Mouse (Mus musculus) forebrain, embryonic 10.5 days (tissue): ENCODE measurements at regions not wholly inside any gene's neighbourhood (a gene's known extent, or its start where the extent isn't known, plus 50 kb on each side); places are given as distances from the start of the nearest gene placed in this dataset.
"Not testable (repeated sequence)": the region's sequence is repeated elsewhere in the genome, so short reads cannot be mapped to it uniquely, and the experiment has no call there.

ENCODE experiments used
- DNase-seq: peaks from one replicate; pipeline ENCODE4 v3.0.0-alpha.2; 2017; ENCODE audit warnings: low spot score; ENCODE audit errors: extremely low spot score
- H3K27ac ChIP-seq: fragments of 300-500 bp; sonication (generic); 2 replicates; pipeline ENCODE4 v1.5.1; 2016; ENCODE audit warnings: mild to moderate bottlenecking
- H3K27me3 ChIP-seq: fragments of 300-500 bp; sonication (generic); 2 replicates; pipeline ENCODE4 v1.6.1; 2016; ENCODE audit warnings: mild to moderate bottlenecking; ENCODE audit not compliant: poor library complexity, severe bottlenecking
- H3K36me3 ChIP-seq: fragments of 300-500 bp; sonication (generic); replicated peaks from 2 replicates; pipeline ENCODE4 v1.6.1; 2016; ENCODE audit warnings: mild to moderate bottlenecking, moderate library complexity
- H3K4me1 ChIP-seq: fragments of 300-500 bp; sonication (generic); 2 replicates; pipeline ENCODE4 v1.6.1; 2016
- H3K4me3 ChIP-seq: fragments of 300-500 bp; sonication (generic); 2 replicates; pipeline ENCODE4 v1.5.1; 2016; ENCODE audit warnings: mild to moderate bottlenecking, moderate library complexity
- H3K9me3 ChIP-seq: fragments of 300-500 bp; sonication (generic); 2 replicates; pipeline ENCODE4 v1.6.1; 2016; ENCODE audit warnings: mild to moderate bottlenecking, moderate library complexity
- WGBS: fragments of 180-500 bp; shearing (Covaris S2); methylation state at CpG from one replicate; pipeline ENCODE4 v1.1.7; 2016; 5-methylcytosine and 5-hydroxymethylcytosine counted together

DNA sequence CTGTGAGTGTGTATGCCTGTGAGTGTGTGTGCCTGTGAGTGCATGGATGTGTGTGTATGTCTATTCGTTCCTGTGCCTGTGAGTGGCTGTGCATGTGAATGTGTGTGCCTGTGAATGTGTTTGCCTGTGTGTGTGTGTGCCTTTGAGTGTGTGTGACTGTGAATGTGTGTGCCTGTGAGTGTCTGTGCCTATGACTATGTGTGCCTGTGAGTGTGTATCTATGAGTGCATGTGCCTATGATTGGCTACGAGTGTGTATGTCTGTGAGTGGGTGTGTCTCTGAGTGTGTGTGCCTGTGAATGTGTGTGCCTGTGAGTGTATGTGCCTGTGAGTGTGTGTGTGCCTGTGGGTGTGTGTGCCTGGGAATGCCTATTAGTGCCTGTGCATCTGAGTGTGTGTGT lies 731.6 kb downstream of the Lrriq3 start:
- DNase-seq = no peak
- Histone ChIP-seq H3K4me3 (no peak overlapping the region), H3K36me3 (no peaks in the 10 kb centered on the region), H3K27ac (no peak overlapping the region), H3K27me3 (no peaks in the 10 kb centered on the region), H3K9me3 (no peaks in the 10 kb centered on the region), H3K4me1 (0 out of 2 replicates have a peak, but pooled peaks cover 3% of the 10 kb centered on the region)
- WGBS = 92% methylated on average over 2 of the region's 2 CpGs

DNA sequence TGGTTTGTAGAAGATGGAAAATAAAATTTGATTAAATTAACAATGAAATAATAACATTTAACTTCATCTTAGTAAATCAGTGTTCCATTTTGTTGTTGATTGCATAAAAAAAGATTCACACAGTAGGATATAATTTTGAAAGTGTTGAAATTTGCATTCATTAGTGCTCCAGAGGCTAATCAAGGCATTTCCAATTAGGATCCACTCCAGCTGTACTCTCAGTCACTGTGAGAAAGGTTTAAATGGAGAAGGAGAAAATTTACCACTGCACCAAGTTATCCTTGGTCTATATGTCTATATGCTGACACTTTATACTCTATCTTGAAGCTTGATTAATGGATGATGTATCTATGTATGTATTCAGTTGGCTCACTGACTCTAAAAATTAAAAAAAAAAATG lies 695.3 kb upstream of the Negr1 start:
- no peak for DNase-seq
- no peaks in the 10 kb centered on the region for H3K9me3 ChIP-seq
- H3K36me3 ChIP-seq = no peaks in the 10 kb centered on the region
- H3K4me1 ChIP-seq = no peaks in the 10 kb centered on the region
- no peak overlapping the region for H3K4me3 ChIP-seq
- no peak overlapping the region for H3K27ac ChIP-seq
- no peaks in the 10 kb centered on the region for H3K27me3 ChIP-seq

GRCm38 (mm10) chr3:155875696-155876095 lies 685.9 kb upstream of the Negr1 start:
- WGBS = 96% methylated on average over 3 of the region's 3 CpGs
- H3K9me3 ChIP-seq = no peaks in the 10 kb centered on the region
- H3K4me1 ChIP-seq = no peaks in the 10 kb centered on the region
- no peak for DNase-seq
- no peaks in the 10 kb centered on the region for H3K36me3 ChIP-seq
- H3K27ac ChIP-seq = no peak overlapping the region
- H3K27me3 ChIP-seq = no peaks in the 10 kb centered on the region
- H3K4me3 ChIP-seq = no peak overlapping the region

DNA sequence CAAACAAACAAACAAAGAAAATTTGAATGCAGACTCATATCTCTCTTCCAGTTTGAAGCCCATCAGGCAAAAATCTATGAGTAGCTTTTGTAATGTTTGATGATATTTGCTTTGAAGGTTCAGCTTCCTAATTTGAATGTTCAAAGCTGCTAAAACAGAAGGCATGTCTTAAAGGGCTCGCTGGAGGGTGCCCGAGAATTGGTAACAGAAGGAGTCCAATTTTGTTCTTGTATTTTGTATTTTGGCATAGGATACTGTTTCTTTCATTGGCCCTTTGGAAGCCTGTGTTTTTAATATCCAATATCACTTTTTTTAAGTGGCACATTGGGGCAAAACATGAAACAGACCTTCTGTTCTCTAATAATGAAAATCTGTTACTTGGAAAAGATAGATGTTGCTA lies 683.2 kb upstream of the Negr1 start:
- H3K4me1 ChIP-seq = no peaks in the 10 kb centered on the region
- DNase-seq = no peak
- no peak overlapping the region for H3K27ac ChIP-seq
- no peaks in the 10 kb centered on the region for H3K36me3 ChIP-seq
- H3K4me3 ChIP-seq = no peak overlapping the region
- H3K9me3 ChIP-seq = no peaks in the 10 kb centered on the region
- WGBS = 89% methylated on average over 2 of the region's 2 CpGs
- no peaks in the 10 kb centered on the region for H3K27me3 ChIP-seq

DNA sequence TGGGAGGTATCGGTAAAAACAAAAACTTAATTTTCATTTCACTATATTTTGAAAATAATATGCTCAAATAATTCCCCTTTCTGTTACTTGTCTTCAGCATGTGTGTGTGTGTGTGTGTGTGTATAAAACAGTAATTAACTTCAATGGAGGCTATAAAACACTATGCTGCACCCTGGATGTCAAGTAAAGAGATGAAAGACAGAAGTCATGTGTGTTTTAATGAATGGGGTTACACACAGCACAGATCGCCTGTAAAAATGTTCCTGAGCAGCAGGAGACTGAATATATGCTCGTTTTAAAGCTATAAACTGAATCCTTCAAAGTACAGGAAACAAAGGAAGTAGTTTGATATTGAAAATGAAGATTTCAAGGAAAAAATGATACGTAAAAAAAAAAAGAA lies 680.9 kb upstream of the Negr1 start:
- 94% methylated on average over 4 of the region's 4 CpGs for WGBS
- Histone ChIP-seq H3K27ac (no peak overlapping the region), H3K27me3 (no peaks in the 10 kb centered on the region), H3K9me3 (no peaks in the 10 kb centered on the region), H3K4me1 (no peaks in the 10 kb centered on the region), H3K4me3 (no peak overlapping the region), H3K36me3 (no peaks in the 10 kb centered on the region)
- no peak for DNase-seq

DNA sequence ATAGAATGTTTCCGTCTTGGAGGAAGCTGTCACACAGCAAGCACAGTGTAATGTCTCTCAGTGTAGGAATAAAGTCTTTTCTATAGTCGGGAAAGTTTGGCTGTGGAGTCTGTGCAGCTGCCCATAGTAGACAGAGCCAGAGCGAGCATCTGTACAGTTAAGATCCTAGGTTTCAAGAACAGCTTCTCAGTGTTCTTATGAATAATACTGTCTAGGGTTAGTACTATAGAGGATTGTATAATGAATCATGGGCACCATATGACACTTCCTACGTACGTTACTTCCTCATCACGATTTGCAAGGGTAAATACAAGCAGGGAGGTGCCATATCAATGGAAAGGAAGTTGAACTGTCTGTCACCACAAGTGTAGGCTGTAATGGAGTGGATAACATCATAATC lies 645.6 kb upstream of the Negr1 start:
- DNase-seq = no peak
- 90% methylated on average over 6 of the region's 6 CpGs for WGBS
- no peaks in the 10 kb centered on the region for H3K27me3 ChIP-seq
- H3K4me3 ChIP-seq = no peak overlapping the region
- H3K27ac ChIP-seq = no peak overlapping the region
- H3K9me3 ChIP-seq = no peaks in the 10 kb centered on the region
- H3K36me3 ChIP-seq = no peaks in the 10 kb centered on the region
- no peaks in the 10 kb centered on the region for H3K4me1 ChIP-seq

DNA sequence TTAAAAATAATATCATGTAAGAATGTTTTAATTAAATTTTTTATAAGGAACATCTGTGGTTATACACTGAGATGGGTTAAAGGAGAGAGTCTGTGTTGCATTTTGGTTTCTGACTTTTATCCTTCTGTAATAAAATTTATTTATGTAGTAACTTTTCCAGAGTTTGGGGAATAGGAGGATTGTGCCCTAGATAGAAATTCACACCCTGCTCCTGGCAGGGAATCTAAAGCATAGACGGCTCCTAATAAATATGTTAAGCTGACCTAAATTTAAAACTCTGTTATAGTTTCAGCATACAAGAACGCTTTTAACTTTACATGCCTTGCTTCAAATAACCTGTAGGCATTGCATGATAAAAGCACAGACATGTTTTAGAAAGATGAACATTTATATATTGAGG lies 618.7 kb upstream of the Negr1 start:
- 91% methylated on average over 2 of the region's 2 CpGs for WGBS

GRCm38 (mm10) chr3:155944042-155944735 lies 617.4 kb upstream of the Negr1 start:
- 54% methylated on average over 2 of the region's 2 CpGs for WGBS
- DNase-seq = no peak
- H3K27ac ChIP-seq = no peak overlapping the region
- H3K4me1 ChIP-seq = no peaks in the 10 kb centered on the region
- no peaks in the 10 kb centered on the region for H3K36me3 ChIP-seq
- no peak overlapping the region for H3K4me3 ChIP-seq
- H3K27me3 ChIP-seq = no peaks in the 10 kb centered on the region
- no peaks in the 10 kb centered on the region for H3K9me3 ChIP-seq

More for the DNA sequence above, 618.7 kb upstream of the Negr1 start:
- H3K27me3 ChIP-seq = no peaks in the 10 kb centered on the region
- H3K9me3 ChIP-seq = no peaks in the 10 kb centered on the region
- H3K36me3 ChIP-seq = no peaks in the 10 kb centered on the region
- H3K27ac ChIP-seq = no peak overlapping the region
- DNase-seq = no peak
- H3K4me1 ChIP-seq = no peaks in the 10 kb centered on the region
- H3K4me3 ChIP-seq = no peak overlapping the region

- Histone ChIP-seq H3K4me1 (no peaks in the 10 kb centered on the region), H3K27ac (no peak overlapping the region), H3K36me3 (no peaks in the 10 kb centered on the region), H3K4me3 (no peak overlapping the region), H3K9me3 (no peaks in the 10 kb centered on the region), H3K27me3 (no peaks in the 10 kb centered on the region)
- no peak for DNase-seq
- WGBS = 95% methylated on average over 2 of the region's 2 CpGs
Observed at GRCm38 (mm10) chr3:155945188-155945587, 616.4 kb upstream of the Negr1 start.

- not testable (repeated sequence) for H3K27ac ChIP-seq, H3K36me3 ChIP-seq, DNase-seq, H3K27me3 ChIP-seq, H3K9me3 ChIP-seq, H3K4me3 ChIP-seq, H3K4me1 ChIP-seq
- WGBS = 47% methylated on average over 2 of the region's 2 CpGs
Observed at GRCm38 (mm10) chr3:155962496-155962895, 599.1 kb upstream of the Negr1 start.

DNA sequence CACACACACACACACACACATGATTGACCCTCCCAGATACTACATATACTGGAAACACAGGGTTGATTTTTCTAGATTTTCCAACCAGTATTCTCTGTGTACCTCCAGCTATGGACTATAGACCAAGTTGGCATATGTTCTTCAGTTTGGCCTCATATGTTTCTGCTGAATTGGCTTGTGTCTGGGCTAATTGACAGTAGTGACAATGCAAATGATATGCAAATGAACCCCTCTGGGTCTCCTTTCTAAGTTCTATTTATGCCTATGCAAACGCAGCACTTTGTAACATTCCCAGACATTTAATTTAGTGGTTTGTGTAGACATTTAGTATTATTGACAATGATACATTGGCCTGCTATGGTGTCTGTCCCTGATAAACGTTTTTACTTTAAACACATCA lies 582.0 kb upstream of the Negr1 start:
- 77% methylated on average over 2 of the region's 2 CpGs for WGBS
- Histone ChIP-seq H3K9me3 (no peaks in the 10 kb centered on the region), H3K36me3 (no peaks in the 10 kb centered on the region), H3K4me1 (no peaks in the 10 kb centered on the region), H3K4me3 (no peak overlapping the region), H3K27me3 (no peaks in the 10 kb centered on the region), H3K27ac (no peak overlapping the region)
- DNase-seq = no peak

GRCm38 (mm10) chr3:155994044-155994443 lies 567.5 kb upstream of the Negr1 start:
- no peaks in the 10 kb centered on the region for H3K27me3 ChIP-seq
- 69% methylated on average over 2 of the region's 2 CpGs for WGBS
- H3K36me3 ChIP-seq = no peaks in the 10 kb centered on the region
- no peaks in the 10 kb centered on the region for H3K4me1 ChIP-seq
- no peak overlapping the region for H3K27ac ChIP-seq
- H3K4me3 ChIP-seq = no peak overlapping the region
- DNase-seq = no peak
- no peaks in the 10 kb centered on the region for H3K9me3 ChIP-seq

GRCm38 (mm10) chr3:156017676-156018230 lies 543.8 kb upstream of the Negr1 start:
- no peaks in the 10 kb centered on the region for H3K9me3 ChIP-seq
- WGBS = 55% methylated on average over 7 of the region's 7 CpGs
- H3K4me1 ChIP-seq = peaks cover 9% of the 10 kb centered on the region
- no peak overlapping the region for H3K27ac ChIP-seq
- no peaks in the 10 kb centered on the region for H3K27me3 ChIP-seq
- H3K36me3 ChIP-seq = no peaks in the 10 kb centered on the region
- no peak for DNase-seq
- no peak overlapping the region for H3K4me3 ChIP-seq
